Mouse (Mus musculus) embryonic fibroblast, embryonic 13.5 days (primary cell): ENCODE data around the gene Lin7c.

Experiments used
- CTCF ChIP-seq: IDR thresholded peaks from 2 replicates; pipeline ENCODE4 v1.5.1; 2011; ENCODE audit warnings: mild to moderate bottlenecking, control low read depth, low read length, moderate library complexity, borderline replicate concordance; ENCODE audit not compliant: insufficient read depth
- POLR2A ChIP-seq: IDR thresholded peaks from 2 replicates; pipeline ENCODE4 v1.6.1; 2011; ENCODE audit warnings: low read depth, mild to moderate bottlenecking, control low read depth, low read length, moderate library complexity

DNA sequence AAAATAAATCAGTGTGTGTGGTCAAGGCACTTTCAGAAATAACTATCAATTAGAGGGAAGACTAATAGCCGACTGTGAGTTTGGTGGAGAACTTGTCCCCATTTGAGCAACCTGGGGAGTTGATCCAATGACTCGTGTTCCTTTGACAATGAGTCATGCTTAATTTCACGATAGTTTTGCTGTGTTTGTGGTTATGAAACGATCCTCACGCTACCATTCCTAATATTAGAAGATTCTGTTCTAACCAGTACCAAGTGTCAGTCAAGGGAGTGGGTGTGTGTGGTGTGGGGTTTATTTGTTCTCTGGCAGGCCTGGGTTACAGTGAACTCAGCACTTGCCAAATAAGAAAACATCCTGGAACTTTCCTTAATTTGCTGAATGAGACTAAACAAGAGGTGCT is 35.1 kb upstream of the Lin7c start:
- TF ChIP-seq CTCF (no peak), POLR2A (no peak)
